Mouse (Mus musculus) stomach, embryonic 15.5 days (tissue): ENCODE measurements around the gene Prrc2b. TPM values are rescaled to one million over a fixed set of nuclear protein-coding genes. Genes with fewer than 3 reads are reported as not detected.

Source experiments
- ATAC-seq: fragments of 200-750 bp; cut with Nextera tagmentation; 2 replicates; pipeline ENCODE4 v1.8.0; 2017; ENCODE audit warnings: low read depth, moderate number of reproducible peaks, moderate TSS enrichment; ENCODE audit not compliant: insufficient read depth, low FRiP score
- H3K27ac ChIP-seq: fragments of 300-500 bp; sonication (generic); 2 replicates; pipeline ENCODE4 v1.5.1; 2015; ENCODE audit warnings: mild to moderate bottlenecking, inconsistent platforms
- H3K27me3 ChIP-seq: fragments of 300-500 bp; sonication (generic); replicated peaks from 2 replicates; pipeline ENCODE4 v1.6.1; 2015; ENCODE audit warnings: inconsistent platforms
- H3K36me3 ChIP-seq: fragments of 300-500 bp; sonication (generic); 2 replicates; pipeline ENCODE4 v1.6.1; 2015; ENCODE audit warnings: inconsistent platforms
- H3K4me1 ChIP-seq: fragments of 300-500 bp; sonication (generic); 2 replicates; pipeline ENCODE4 v1.6.1; 2015; ENCODE audit warnings: inconsistent platforms
- H3K4me2 ChIP-seq: fragments of 300-500 bp; sonication (generic); 2 replicates; pipeline ENCODE4 v1.6.1; 2015; ENCODE audit warnings: mild to moderate bottlenecking, inconsistent platforms
- H3K4me3 ChIP-seq: fragments of 300-500 bp; sonication (generic); replicated peaks from 2 replicates; pipeline ENCODE4 v1.5.1; 2015; ENCODE audit warnings: inconsistent platforms
- H3K9ac ChIP-seq: fragments of 300-500 bp; sonication (generic); 2 replicates; pipeline ENCODE4 v1.6.1; 2015; ENCODE audit warnings: inconsistent platforms
- H3K9me3 ChIP-seq: fragments of 300-500 bp; sonication (generic); 2 replicates; pipeline ENCODE4 v1.6.1; 2016; ENCODE audit warnings: inconsistent platforms
- WGBS: fragments of 180-500 bp; shearing (Covaris S2); methylation state at CpG from one replicate; pipeline ENCODE4 v1.1.7; 2015; 5-methylcytosine and 5-hydroxymethylcytosine counted together
- microRNA-seq: library from miRNA; unstranded; fragments of <30 nt; microRNA quantifications from one replicate; pipeline ENCODE4, GENCODE M21; 2016
- polyA plus RNA-seq: library from polyadenylated mRNA; unstranded; fragments of >200 nt; fragmentation: Nextera tagmentation; extraction: Ambion mirVana; gene quantifications from 2 replicates; pipeline ENCODE4 v1.2.1, GENCODE M21; 2015

Gene Prrc2b
- polyA plus RNA-seq, 1 experiment from 2014 or later = 43.7 TPM

DNA sequence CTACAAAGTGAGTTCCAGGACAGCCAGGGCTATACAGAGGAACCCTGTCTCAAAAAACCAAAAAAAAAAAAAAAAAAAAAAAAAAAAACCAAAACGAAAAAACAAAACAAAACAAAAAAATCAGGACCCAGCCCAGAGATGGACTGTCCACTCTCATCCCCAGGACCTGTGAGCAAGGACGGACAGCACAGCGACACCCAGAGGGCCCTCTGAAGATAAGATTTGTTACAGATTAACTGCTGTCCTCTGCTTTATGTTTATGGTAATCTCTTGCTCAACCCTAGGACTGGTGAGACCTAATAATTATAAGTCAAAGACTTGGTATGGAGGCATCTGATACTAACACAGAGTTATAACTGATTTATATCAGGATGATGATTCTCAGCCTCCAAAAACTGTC lies 124.9 kb downstream of the Prrc2b start:
- ATAC-seq = no peak
- H3K27me3 ChIP-seq = no peaks in the 10 kb centered on the region
- no peaks in the 10 kb centered on the region for H3K9me3 ChIP-seq
- 56% methylated on average over 3 of the region's 3 CpGs for WGBS
- peaks cover 30% of the 10 kb centered on the region for H3K36me3 ChIP-seq
- H3K9ac ChIP-seq = no peak overlapping the region
- no peak overlapping the region for H3K27ac ChIP-seq
- H3K4me1 ChIP-seq = no peaks in the 10 kb centered on the region
- no peak overlapping the region for H3K4me3 ChIP-seq
- H3K4me2 ChIP-seq = no peak overlapping the region

DNA sequence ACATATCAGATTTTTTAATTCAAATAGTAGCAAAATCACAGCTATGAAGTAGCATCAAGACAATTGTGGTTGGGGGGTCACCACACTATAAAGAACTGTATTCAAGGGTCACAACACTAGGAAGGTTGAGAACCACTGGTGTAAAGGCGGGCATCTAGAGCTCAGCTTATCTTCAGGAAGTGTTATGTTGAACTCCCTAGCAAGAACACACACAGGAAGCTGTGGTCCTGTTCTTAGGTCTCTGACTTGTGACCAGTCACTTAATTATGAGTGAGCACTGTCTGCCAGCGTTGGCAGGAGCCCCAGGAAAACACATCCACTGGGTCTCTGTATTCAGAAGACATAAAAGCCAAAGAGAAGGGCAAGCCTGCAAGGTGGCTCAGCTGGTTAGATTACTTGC lies 131.4 kb downstream of the Prrc2b start:
- ATAC-seq = no peak
- Histone ChIP-seq H3K27me3 (no peaks in the 10 kb centered on the region), H3K4me1 (peaks cover 11% of the 10 kb centered on the region; the same call in 1 of the 2 replicates), H3K4me2 (no peak overlapping the region), H3K9ac (no peak overlapping the region), H3K9me3 (no peaks in the 10 kb centered on the region), H3K27ac (no peak overlapping the region), H3K36me3 (peaks cover 50% of the 10 kb centered on the region), H3K4me3 (no peak overlapping the region)
- 90% methylated on average over 2 of the region's 2 CpGs for whole genome bisulfite sequencing

DNA sequence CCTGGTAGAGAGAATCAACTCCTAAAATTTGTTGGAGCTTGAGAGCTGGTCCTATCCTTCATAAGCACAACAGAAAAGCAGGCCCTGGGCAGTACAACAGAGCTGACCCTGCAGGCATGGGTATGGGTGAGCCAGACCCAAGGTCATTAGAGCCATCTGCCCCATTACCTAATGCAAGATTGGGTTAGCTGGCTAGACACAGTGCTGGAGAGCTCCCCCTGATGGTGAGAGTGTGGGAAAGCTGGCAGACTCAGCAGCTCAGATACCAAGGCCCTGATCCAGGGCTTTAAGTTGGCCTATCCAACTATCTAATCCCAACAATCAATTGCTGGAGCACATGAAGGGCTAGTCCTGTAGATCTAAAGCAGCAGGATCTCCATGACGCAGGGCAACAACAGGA lies 131.8 kb downstream of the Prrc2b start:
- H3K36me3 ChIP-seq = peaks cover 50% of the 10 kb centered on the region
- no peak overlapping the region for H3K4me2 ChIP-seq
- no peak overlapping the region for H3K9ac ChIP-seq
- 88% methylated on average over 1 of the region's 1 CpGs for WGBS
- H3K27me3 ChIP-seq = no peaks in the 10 kb centered on the region
- no peaks in the 10 kb centered on the region for H3K9me3 ChIP-seq
- H3K4me1 ChIP-seq = peaks cover 11% of the 10 kb centered on the region; the same call in 1 of the 2 replicates
- no peak for ATAC-seq
- H3K27ac ChIP-seq = no peak overlapping the region
- no peak overlapping the region for H3K4me3 ChIP-seq

DNA sequence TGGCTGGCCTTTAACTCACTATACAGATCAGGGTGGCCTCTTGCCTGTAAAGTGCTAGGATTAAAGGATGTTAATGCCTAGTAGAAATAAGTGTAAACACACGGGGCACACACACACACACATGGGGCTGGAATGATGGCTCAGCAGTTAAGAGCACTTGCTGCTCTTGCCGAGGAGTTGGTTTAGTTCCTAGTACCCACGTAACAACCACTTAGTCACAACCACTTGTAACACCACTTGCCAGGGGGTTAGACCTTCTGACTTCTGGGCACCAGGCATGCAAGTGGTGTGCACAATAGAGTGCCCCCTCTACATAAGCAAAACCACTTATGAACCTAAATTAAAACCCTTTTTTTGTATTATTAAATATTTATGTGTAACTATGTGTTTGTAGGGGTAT lies 133.1 kb downstream of the Prrc2b start:
- peaks cover 38% of the 10 kb centered on the region for H3K36me3 ChIP-seq
- WGBS = 72% methylated on average over 3 of the region's 3 CpGs
- no peak overlapping the region for H3K27ac ChIP-seq
- H3K4me1 ChIP-seq = peaks cover 13% of the 10 kb centered on the region
- H3K27me3 ChIP-seq = no peaks in the 10 kb centered on the region
- ATAC-seq = no peak
- H3K4me3 ChIP-seq = no peak overlapping the region
- H3K9ac ChIP-seq = no peak overlapping the region
- no peak overlapping the region for H3K4me2 ChIP-seq
- no peaks in the 10 kb centered on the region for H3K9me3 ChIP-seq

Small RNAs within 50 kb of the gene (microRNA-seq; reads per million reads assigned to microRNA genes)
- gene Gm27805 = not detected

Other genes starting within 250 kb of the Prrc2b start
- 10.5 and 11.4 TPM in 2 replicates for gene Aif1l, start 200.9 kb upstream of the Prrc2b start, polyA plus RNA-seq
- gene Nup214, start 176.6 kb upstream of the Prrc2b start, polyA plus RNA-seq = 78.2 and 78.8 TPM in 2 replicates
- gene Fam78a, start 66.2 kb upstream of the Prrc2b start, polyA plus RNA-seq = 1.7 and 2.2 TPM in 2 replicates
- gene Plpp7, start 55.6 kb upstream of the Prrc2b start, polyA plus RNA-seq = 4.4 and 4.8 TPM in 2 replicates
- gene Pomt1, start 85.5 kb downstream of the Prrc2b start, polyA plus RNA-seq = 23.5 and 27.8 TPM in 2 replicates
- gene Uck1, start 109.1 kb downstream of the Prrc2b start, polyA plus RNA-seq = 59.6 and 65.4 TPM in 2 replicates
- 24.9 and 25.2 TPM in 2 replicates for gene Golga2, start 136.3 kb downstream of the Prrc2b start, polyA plus RNA-seq
- gene Swi5, start 137.0 kb downstream of the Prrc2b start, polyA plus RNA-seq = 418 and 429 TPM in 2 replicates
- 33.8 and 41.6 TPM in 2 replicates for gene Ciz1, start 201.2 kb downstream of the Prrc2b start, polyA plus RNA-seq
- 12.1 and 12.8 TPM in 2 replicates for gene Dnm1, start 202.3 kb downstream of the Prrc2b start, polyA plus RNA-seq
- gene 1110008P14Rik, start 230.9 kb downstream of the Prrc2b start, polyA plus RNA-seq = 36.1 and 42.9 TPM in 2 replicates
- gene Lcn2, start 237.2 kb downstream of the Prrc2b start, polyA plus RNA-seq = 25.1 and 30.7 TPM in 2 replicates
- 28.5 and 31.4 TPM in 2 replicates for gene Ptges2, start 244.8 kb downstream of the Prrc2b start, polyA plus RNA-seq